Mouse (Mus musculus) limb, embryonic 10.5 days (tissue): ENCODE measurements at regions not wholly inside any gene's neighbourhood (a gene's known extent, or its start where the extent isn't known, plus 50 kb on each side); places are given as distances from the start of the nearest gene placed in this dataset.

Experiments
- DNase-seq: peaks from one replicate; pipeline ENCODE4 v3.0.0-alpha.2; 2017; ENCODE audit warnings: low spot score
- H3K27ac ChIP-seq: fragments of 300-500 bp; sonication (generic); 2 replicates; pipeline ENCODE4 v1.5.1; 2016; ENCODE audit warnings: mild to moderate bottlenecking
- H3K27me3 ChIP-seq: fragments of 300-500 bp; sonication (generic); 2 replicates; pipeline ENCODE4 v1.6.1; 2016; ENCODE audit warnings: low read depth, mild to moderate bottlenecking; ENCODE audit not compliant: poor library complexity, severe bottlenecking
- H3K36me3 ChIP-seq: fragments of 300-500 bp; sonication (generic); 2 replicates; pipeline ENCODE4 v1.6.1; 2016; ENCODE audit warnings: mild to moderate bottlenecking, moderate library complexity
- H3K4me1 ChIP-seq: fragments of 300-500 bp; sonication (generic); 2 replicates; pipeline ENCODE4 v1.6.1; 2016
- H3K4me3 ChIP-seq: fragments of 300-500 bp; sonication (generic); 2 replicates; pipeline ENCODE4 v1.5.1; 2016; ENCODE audit warnings: mild to moderate bottlenecking, moderate library complexity
- H3K9me3 ChIP-seq: fragments of 300-500 bp; sonication (generic); replicated peaks from 2 replicates; pipeline ENCODE4 v1.6.1; 2016; ENCODE audit warnings: mild to moderate bottlenecking
- WGBS: fragments of 180-500 bp; shearing (Covaris S2); methylation state at CpG from one replicate; pipeline ENCODE4 v1.1.7; 2016; 5-methylcytosine and 5-hydroxymethylcytosine counted together

- no peaks in the 10 kb centered on the region for H3K9me3 ChIP-seq
- DNase-seq, result no peak
- no peaks in the 10 kb centered on the region for H3K36me3 ChIP-seq
- WGBS, result 76% methylated on average over 1 of the region's 1 CpGs
- H3K4me3 ChIP-seq, result no peak overlapping the region
- no peaks in the 10 kb centered on the region for H3K4me1 ChIP-seq
- H3K27me3 ChIP-seq, result no peaks in the 10 kb centered on the region
- no peak overlapping the region for H3K27ac ChIP-seq
Measured at GRCm38 (mm10) chr5:28562917-28563316, 95.9 kb upstream of the Shh start.

GRCm38 (mm10) chr5:28553543-28553942, 86.5 kb upstream of the Shh start:
- Histone ChIP-seq H3K36me3 (no peaks in the 10 kb centered on the region), H3K27ac (no peak overlapping the region), H3K4me3 (no peak overlapping the region), H3K9me3 (no peaks in the 10 kb centered on the region), H3K27me3 (no peaks in the 10 kb centered on the region), H3K4me1 (no peaks in the 10 kb centered on the region)
- no peak for DNase-seq
- 88% methylated on average over 2 of the region's 2 CpGs for WGBS

- no peaks in the 10 kb centered on the region for H3K36me3 ChIP-seq
- H3K4me3 ChIP-seq, result no peak overlapping the region
- no peaks in the 10 kb centered on the region for H3K27me3 ChIP-seq
- H3K27ac ChIP-seq, result no peak overlapping the region
- H3K4me1 ChIP-seq, result 0 out of 2 replicates have a peak, but pooled peaks cover 3% of the 10 kb centered on the region
- no peak for DNase-seq
- no peaks in the 10 kb centered on the region for H3K9me3 ChIP-seq
- 81% methylated on average over 6 of the region's 6 CpGs for WGBS
Measured at GRCm38 (mm10) chr5:28530202-28530855, 63.3 kb upstream of the Shh start.

GRCm38 (mm10) chr5:28526435-28526834, 59.4 kb upstream of the Shh start:
- no peak for DNase-seq
- no peak overlapping the region for H3K4me3 ChIP-seq
- no peaks in the 10 kb centered on the region for H3K36me3 ChIP-seq
- no peaks in the 10 kb centered on the region; the same call in 1 of the 2 replicates for H3K4me1 ChIP-seq
- no peak overlapping the region for H3K27ac ChIP-seq
- H3K27me3 ChIP-seq, result no peaks in the 10 kb centered on the region
- H3K9me3 ChIP-seq, result no peaks in the 10 kb centered on the region
- 86% methylated on average over 3 of the region's 3 CpGs for WGBS

- WGBS, result 63% methylated on average over 9 of the region's 9 CpGs
- Histone ChIP-seq H3K27ac (no peak overlapping the region), H3K4me1 (no peaks in the 10 kb centered on the region; the same call in 1 of the 2 replicates), H3K4me3 (no peak overlapping the region), H3K9me3 (no peaks in the 10 kb centered on the region), H3K27me3 (no peaks in the 10 kb centered on the region), H3K36me3 (no peaks in the 10 kb centered on the region)
- no peak for DNase-seq
Measured at GRCm38 (mm10) chr5:28520800-28521707, 54.0 kb upstream of the Shh start.

GRCm38 (mm10) chr5:28519059-28519543, 52.0 kb upstream of the Shh start:
- H3K36me3 ChIP-seq, result no peaks in the 10 kb centered on the region
- no peak overlapping the region for H3K27ac ChIP-seq
- H3K9me3 ChIP-seq, result no peaks in the 10 kb centered on the region
- H3K27me3 ChIP-seq, result no peaks in the 10 kb centered on the region
- H3K4me3 ChIP-seq, result no peak overlapping the region
- WGBS, result 90% methylated on average over 3 of the region's 3 CpGs
- H3K4me1 ChIP-seq, result no peaks in the 10 kb centered on the region; the same call in 1 of the 2 replicates
- DNase-seq, result no peak
